Mouse (Mus musculus): Measurements from ENCODE around the gene Etv6.

DNA sequence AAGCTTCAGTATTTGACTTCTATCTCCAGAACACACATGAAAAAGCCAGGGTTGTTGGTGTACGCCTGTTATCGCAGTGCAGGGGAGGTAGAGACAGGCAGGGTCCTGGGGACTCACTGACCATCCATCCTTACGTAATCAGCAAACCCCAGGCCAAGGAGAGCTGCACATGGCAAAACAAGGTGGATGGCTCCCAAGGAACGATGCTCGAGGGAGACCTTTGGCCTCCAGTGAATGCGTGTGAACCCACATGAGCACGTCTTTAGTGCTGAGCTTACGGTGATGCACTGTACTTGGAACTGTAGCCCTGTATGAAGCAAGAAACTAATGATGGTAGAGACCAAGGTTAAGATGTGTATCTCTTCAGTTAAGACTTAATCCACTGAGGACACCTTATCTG is 119.2 kb downstream of the Etv6 start:
- no peak for TF ChIP-seq CTCF (IDR thresholded peaks at IDR 0.05; ENCODE audit: extremely low read depth, insufficient read length, insufficient replicate concordance, low read depth, low read length)
- TF ChIP-seq POLR2A (IDR thresholded peaks at IDR 0.05; ENCODE audit: low read depth, low read length), result no peak
